Mouse (Mus musculus): Measurements from ENCODE around the gene Stk10. TPM values are rescaled to one million over a fixed set of nuclear protein-coding genes. Genes with fewer than 3 reads are reported as not detected.

The Stk10 gene
- polyA plus RNA-seq, 1 experiment from 2014 or later, result 3.3 TPM

DNA sequence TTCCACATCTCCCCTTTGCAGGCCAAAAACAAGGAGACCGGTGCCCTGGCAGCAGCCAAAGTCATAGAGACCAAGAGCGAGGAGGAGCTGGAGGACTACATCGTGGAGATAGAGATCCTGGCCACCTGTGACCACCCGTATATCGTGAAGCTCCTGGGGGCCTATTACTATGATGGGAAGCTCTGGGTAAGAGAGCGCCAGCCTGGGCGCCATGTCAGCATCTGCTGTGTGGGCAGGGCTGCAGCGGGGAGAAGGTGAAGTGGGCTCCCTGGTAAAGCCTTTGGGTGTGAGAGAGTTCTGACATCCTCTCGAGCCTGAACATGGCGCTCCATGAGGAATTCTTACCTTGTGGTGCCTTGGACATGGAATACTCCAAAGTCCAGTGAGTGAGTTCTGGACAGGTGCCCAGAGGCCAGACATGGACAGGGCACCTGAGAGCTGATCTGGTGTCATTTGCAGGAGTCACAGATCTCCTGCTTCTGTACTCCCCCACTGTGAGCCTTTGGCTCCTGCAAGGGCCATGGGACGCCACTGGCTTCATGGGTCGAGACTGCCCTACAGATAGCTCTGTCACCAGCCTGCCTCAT, 22.1 kb downstream of the Stk10 start:
- H3K4me1 ChIP-seq, result peaks cover 34% of the 10 kb centered on the region
- H3K27ac ChIP-seq, result no peak overlapping the region
- ATAC-seq (ENCODE audit: low FRiP score), result no peak

DNA sequence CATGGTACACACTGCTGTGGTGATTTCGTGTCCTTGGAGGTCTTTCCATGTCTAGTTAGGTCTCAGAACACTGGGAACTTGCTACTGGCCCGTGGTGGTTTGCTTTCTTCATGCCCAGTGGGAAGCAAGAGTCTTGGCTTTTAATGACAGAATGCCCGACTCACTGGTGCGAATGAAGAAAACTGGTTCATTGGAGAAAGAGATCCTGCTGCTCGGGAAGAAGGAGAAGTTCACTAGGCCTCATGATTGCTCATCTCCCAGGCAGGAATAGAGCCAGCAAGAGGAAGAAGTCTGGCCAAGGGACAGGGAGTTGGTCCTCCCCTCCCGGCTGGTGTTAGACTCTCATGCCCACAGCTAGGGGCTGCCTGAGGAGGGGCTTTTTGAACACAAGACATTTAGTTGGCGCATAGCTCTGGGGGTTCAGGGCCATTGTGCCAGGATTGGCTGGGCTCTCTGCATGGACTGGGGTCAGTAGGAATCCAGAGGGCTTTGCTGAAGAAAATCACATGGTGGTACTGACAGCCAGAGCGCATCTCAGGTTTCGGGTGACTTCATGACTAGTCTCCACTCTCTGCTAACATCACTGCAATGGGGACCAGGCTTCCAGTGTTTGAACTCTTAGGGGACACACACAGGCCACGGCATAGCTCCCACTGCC, 23.4 kb downstream of the Stk10 start:
- Histone ChIP-seq H3K36me3 (no peaks in the 10 kb centered on the region), H3K4me2 (replicated peaks) (no peak overlapping the region), H3K4me1 (peaks cover 28% of the 10 kb centered on the region), H3K27me3 (no peaks in the 10 kb centered on the region), H3K27ac (no peak overlapping the region), H3K9me3 (replicated peaks) (no peaks in the 10 kb centered on the region), H3K9ac (no peak overlapping the region), H3K4me3 (no peak overlapping the region)
- WGBS, result 79% methylated on average over 10 of the region's 10 CpGs
- no peak for ATAC-seq (ENCODE audit: low FRiP score)

More for the DNA sequence above, 22.1 kb downstream of the Stk10 start:
- Histone ChIP-seq H3K4me3 (no peak overlapping the region), H3K36me3 (no peaks in the 10 kb centered on the region), H3K4me2 (replicated peaks) (no peak overlapping the region), H3K27me3 (no peaks in the 10 kb centered on the region), H3K9ac (no peak overlapping the region), H3K9me3 (replicated peaks) (no peaks in the 10 kb centered on the region)
- WGBS, result 90% methylated on average over 12 of the region's 12 CpGs

GRCm38 (mm10) chr11:32558026-32558425, 24.9 kb downstream of the Stk10 start:
- Histone ChIP-seq H3K9me3 (replicated peaks) (no peaks in the 10 kb centered on the region), H3K4me1 (peaks cover 16% of the 10 kb centered on the region), H3K9ac (no peak overlapping the region), H3K27ac (no peak overlapping the region), H3K4me2 (replicated peaks) (no peak overlapping the region), H3K27me3 (no peaks in the 10 kb centered on the region), H3K36me3 (no peaks in the 10 kb centered on the region), H3K4me3 (no peak overlapping the region)
- no peak for ATAC-seq (ENCODE audit: low FRiP score)
- WGBS, result 97% methylated on average over 4 of the region's 4 CpGs

GRCm38 (mm10) chr11:32558677-32559076, 25.6 kb downstream of the Stk10 start:
- Histone ChIP-seq H3K27ac (no peak overlapping the region), H3K9ac (no peak overlapping the region), H3K36me3 (no peaks in the 10 kb centered on the region), H3K4me2 (replicated peaks) (no peak overlapping the region), H3K4me3 (no peak overlapping the region), H3K4me1 (peaks cover 18% of the 10 kb centered on the region; the same call in 1 of the 2 replicates), H3K9me3 (replicated peaks) (no peaks in the 10 kb centered on the region), H3K27me3 (no peaks in the 10 kb centered on the region)
- 54% methylated on average over 8 of the region's 8 CpGs for WGBS
- ATAC-seq (ENCODE audit: low FRiP score), result no peak

- no peaks in the 10 kb centered on the region for H3K9me3 ChIP-seq (replicated peaks)
- H3K4me1 ChIP-seq, result peaks cover 23% of the 10 kb centered on the region; the same call in 1 of the 2 replicates
- no peaks in the 10 kb centered on the region for H3K27me3 ChIP-seq
- 79% methylated on average over 12 of the region's 12 CpGs for WGBS
- H3K36me3 ChIP-seq, result no peaks in the 10 kb centered on the region
- no peak overlapping the region for H3K4me3 ChIP-seq
- ATAC-seq (ENCODE audit: low FRiP score), result no peak
- H3K27ac ChIP-seq, result no peak overlapping the region
- H3K4me2 ChIP-seq (replicated peaks), result no peak overlapping the region
- no peak overlapping the region for H3K9ac ChIP-seq
These were observed 27.1 kb downstream of the Stk10 start for GRCm38 (mm10) chr11:32560015-32560770.

GRCm38 (mm10) chr11:32561465-32562355, 28.6 kb downstream of the Stk10 start:
- H3K9me3 ChIP-seq (replicated peaks), result no peaks in the 10 kb centered on the region
- H3K27me3 ChIP-seq, result no peaks in the 10 kb centered on the region
- no peak overlapping the region for H3K4me3 ChIP-seq
- ATAC-seq (ENCODE audit: low FRiP score), result no peak
- H3K27ac ChIP-seq, result no peak overlapping the region
- WGBS, result 69% methylated on average over 10 of the region's 10 CpGs
- no peak overlapping the region for H3K9ac ChIP-seq
- peaks cover 26% of the 10 kb centered on the region for H3K4me1 ChIP-seq
- no peak overlapping the region for H3K4me2 ChIP-seq (replicated peaks)
- H3K36me3 ChIP-seq, result no peaks in the 10 kb centered on the region

- H3K9me3 ChIP-seq (replicated peaks), result no peaks in the 10 kb centered on the region
- ATAC-seq (ENCODE audit: low FRiP score), result no peak
- no peak overlapping the region for H3K4me2 ChIP-seq (replicated peaks)
- H3K4me3 ChIP-seq, result no peak overlapping the region
- H3K9ac ChIP-seq, result no peak overlapping the region
- no peaks in the 10 kb centered on the region for H3K27me3 ChIP-seq
- H3K36me3 ChIP-seq, result no peaks in the 10 kb centered on the region
- H3K27ac ChIP-seq, result no peak overlapping the region
- WGBS, result 70% methylated on average over 5 of the region's 5 CpGs
- peaks cover 36% of the 10 kb centered on the region for H3K4me1 ChIP-seq
These were observed 29.6 kb downstream of the Stk10 start for GRCm38 (mm10) chr11:32562706-32563105.

DNA sequence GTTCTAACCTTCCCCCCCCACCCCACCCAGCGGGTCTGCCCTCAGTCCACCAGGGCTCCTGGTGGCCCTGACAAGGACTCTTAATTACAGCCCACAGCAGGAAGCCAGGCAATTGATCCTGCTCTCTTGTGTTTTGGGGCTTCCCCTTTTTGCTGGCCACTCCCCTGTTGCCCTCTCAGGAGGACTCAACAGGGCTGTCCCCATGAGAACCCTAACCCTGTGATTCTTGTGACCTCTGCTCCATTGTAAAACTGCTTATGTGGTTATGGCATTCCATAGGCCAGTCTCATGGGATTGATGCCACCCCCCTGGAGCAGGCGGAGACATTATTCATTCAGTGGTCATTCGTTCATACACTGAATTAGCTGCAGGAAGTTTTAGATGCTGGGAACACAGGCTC, 30.6 kb downstream of the Stk10 start:
- Histone ChIP-seq H3K9ac (no peak overlapping the region), H3K27ac (no peak overlapping the region), H3K4me3 (no peak overlapping the region), H3K4me1 (peaks cover 33% of the 10 kb centered on the region), H3K27me3 (no peaks in the 10 kb centered on the region), H3K36me3 (no peaks in the 10 kb centered on the region), H3K9me3 (replicated peaks) (no peaks in the 10 kb centered on the region), H3K4me2 (replicated peaks) (no peak overlapping the region)
- ATAC-seq (ENCODE audit: low FRiP score), result no peak
- WGBS, result 30% methylated on average over 3 of the region's 3 CpGs

DNA sequence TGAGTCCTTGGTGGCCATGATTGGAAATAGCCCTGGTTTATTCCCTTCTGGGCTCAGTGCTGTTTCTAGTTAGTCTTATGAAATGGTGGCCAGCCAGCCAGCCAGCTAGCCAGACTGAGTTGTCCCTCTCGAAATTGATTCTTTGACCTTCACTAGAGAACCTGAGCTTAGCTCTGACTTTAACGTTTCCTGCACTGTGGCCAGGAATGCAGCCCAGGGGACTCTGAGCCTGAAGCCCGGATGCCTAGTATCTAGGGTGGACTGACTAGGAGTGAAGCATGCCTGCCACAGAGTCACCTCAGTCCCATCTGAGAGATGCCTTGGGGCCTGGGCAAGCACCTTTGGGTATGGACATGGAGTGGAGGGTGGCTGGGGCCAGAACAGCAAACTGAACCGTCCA, 31.5 kb downstream of the Stk10 start:
- Histone ChIP-seq H3K9ac (no peak overlapping the region), H3K9me3 (replicated peaks) (no peaks in the 10 kb centered on the region), H3K27me3 (no peaks in the 10 kb centered on the region), H3K36me3 (no peaks in the 10 kb centered on the region), H3K4me1 (peaks cover 30% of the 10 kb centered on the region), H3K4me2 (replicated peaks) (no peak overlapping the region), H3K4me3 (no peak overlapping the region), H3K27ac (no peak overlapping the region)
- no peak for ATAC-seq (ENCODE audit: low FRiP score)
- 63% methylated on average over 4 of the region's 4 CpGs for WGBS

GRCm38 (mm10) chr11:32565088-32565487, 32.0 kb downstream of the Stk10 start:
- H3K27me3 ChIP-seq, result no peaks in the 10 kb centered on the region
- no peaks in the 10 kb centered on the region for H3K9me3 ChIP-seq (replicated peaks)
- ATAC-seq (ENCODE audit: low FRiP score), result no peak
- 59% methylated on average over 8 of the region's 8 CpGs for WGBS
- H3K4me1 ChIP-seq, result peaks cover 30% of the 10 kb centered on the region
- H3K9ac ChIP-seq, result no peak overlapping the region
- H3K36me3 ChIP-seq, result no peaks in the 10 kb centered on the region
- no peak overlapping the region for H3K27ac ChIP-seq
- H3K4me2 ChIP-seq (replicated peaks), result no peak overlapping the region
- H3K4me3 ChIP-seq, result no peak overlapping the region

DNA sequence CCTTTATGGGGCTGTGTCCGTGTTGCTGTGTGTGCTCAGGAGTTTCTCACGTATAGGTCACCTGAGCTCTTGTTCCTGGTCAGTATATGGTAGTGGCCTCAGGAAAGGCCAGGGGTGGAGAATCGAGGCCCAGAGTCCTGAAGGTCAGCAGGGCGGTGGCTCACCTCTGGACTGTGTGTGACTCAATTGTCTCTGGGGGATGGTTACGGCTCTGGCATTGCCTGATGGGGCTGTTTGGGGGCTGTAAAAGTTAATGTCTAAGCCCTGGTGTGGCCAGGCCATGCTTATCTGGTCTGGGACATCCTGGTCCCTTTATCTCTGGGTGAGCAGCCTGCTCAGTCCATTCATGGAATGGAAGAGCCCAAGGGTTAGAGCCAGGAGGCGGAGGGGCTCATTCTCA, 33.1 kb downstream of the Stk10 start:
- peaks cover 30% of the 10 kb centered on the region for H3K4me1 ChIP-seq
- H3K27me3 ChIP-seq, result no peaks in the 10 kb centered on the region
- WGBS, result 93% methylated on average over 6 of the region's 6 CpGs
- H3K9ac ChIP-seq, result no peak overlapping the region
- H3K4me2 ChIP-seq (replicated peaks), result no peak overlapping the region
- H3K27ac ChIP-seq, result no peak overlapping the region
- ATAC-seq (ENCODE audit: low FRiP score), result no peak
- no peaks in the 10 kb centered on the region for H3K36me3 ChIP-seq
- H3K4me3 ChIP-seq, result no peak overlapping the region
- H3K9me3 ChIP-seq (replicated peaks), result no peaks in the 10 kb centered on the region

Measured in hindbrain, embryonic 12.5 days (tissue).